Mouse (Mus musculus): ENCODE measurements around the gene Emc10.

Emc10 gene

GRCm38 (mm10) chr7:44525126-44525832, 28.9 kb upstream of the Emc10 start:
- no peak for DNase-seq

GRCm38 (mm10) chr7:44524502-44524901, 28.2 kb upstream of the Emc10 start, which contains the start of gene Mybpc2:
Gene Mybpc2 (minus strand): TSS chr7:44524656.
- DNase-seq = no peak

- DNase-seq = no peak
Measured at GRCm38 (mm10) chr7:44523056-44523455, 26.7 kb upstream of the Emc10 start.

GRCm38 (mm10) chr7:44521710-44522109, 25.4 kb upstream of the Emc10 start:
- DNase-seq = peak; percentile 90

GRCm38 (mm10) chr7:44520990-44521389, 24.7 kb upstream of the Emc10 start:
- no peak for DNase-seq

GRCm38 (mm10) chr7:44519240-44519913, 23.0 kb upstream of the Emc10 start:
- peak; percentile 53 for DNase-seq

GRCm38 (mm10) chr7:44507491-44507890, 11.2 kb upstream of the Emc10 start:
- DNase-seq = no peak

GRCm38 (mm10) chr7:44501563-44502115, 5.3 kb upstream of the Emc10 start:
- DNase-seq = peak; percentile 90

- no peak for DNase-seq
Measured at GRCm38 (mm10) chr7:44500046-44500445, 3.7 kb upstream of the Emc10 start.

- no peak for DNase-seq
Measured at GRCm38 (mm10) chr7:44498922-44499321, 2.6 kb upstream of the Emc10 start.

GRCm38 (mm10) chr7:44497361-44498055, 1.2 kb upstream of the Emc10 start:
- peak; percentile 21 for DNase-seq

GRCm38 (mm10) chr7:44496771-44497109, 411 bp upstream of the Emc10 start:
- no peak for DNase-seq

GRCm38 (mm10) chr7:44495086-44495485, 1.2 kb downstream of the Emc10 start:
- DNase-seq = peak; percentile 7

- peak; percentile 20 for DNase-seq
Measured at GRCm38 (mm10) chr7:44494681-44495080, 1.6 kb downstream of the Emc10 start.

- peak; percentile 5 for DNase-seq
Measured at GRCm38 (mm10) chr7:44492166-44492826, 4.0 kb downstream of the Emc10 start.

- DNase-seq = no peak
Measured at GRCm38 (mm10) chr7:44491391-44491790, 4.9 kb downstream of the Emc10 start.

GRCm38 (mm10) chr7:44490281-44490680, 6.0 kb downstream of the Emc10 start:
- peak; percentile 7 for DNase-seq

- DNase-seq = peak; percentile 6
Measured at GRCm38 (mm10) chr7:44488545-44488944, 7.8 kb downstream of the Emc10 start.

- DNase-seq = peak; percentile 2
Measured at GRCm38 (mm10) chr7:44487936-44488335, 8.4 kb downstream of the Emc10 start.

GRCm38 (mm10) chr7:44486927-44487575, 9.3 kb downstream of the Emc10 start:
- DNase-seq = peak; percentile 4

- peak; percentile 4 for DNase-seq
Measured at GRCm38 (mm10) chr7:44485572-44486195, 10.6 kb downstream of the Emc10 start.

Data from thymus, postnatal 4 days (tissue).